Mouse (Mus musculus): Measurements from ENCODE around the gene Lin7a.

DNA sequence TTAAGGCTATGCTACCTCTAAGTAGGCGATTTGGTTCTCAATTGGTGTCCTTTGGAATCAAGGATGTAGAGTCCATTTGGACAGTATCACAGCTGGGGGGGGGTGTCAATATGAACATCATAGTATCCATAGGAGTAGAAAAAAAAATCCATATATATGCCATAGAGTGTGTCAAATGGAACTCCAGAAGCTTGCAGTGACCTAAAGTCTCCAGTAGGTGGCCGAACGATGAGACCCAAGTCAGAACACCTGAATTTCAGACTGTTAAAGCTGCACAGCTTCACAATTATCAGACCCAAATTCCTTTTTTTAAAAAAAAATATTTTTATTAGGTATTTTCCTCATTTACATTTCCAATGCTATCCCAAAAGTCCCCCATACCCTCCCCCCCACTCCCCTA is 3.3 kb downstream of the Lin7a start:
- TF ChIP-seq POLR2A (IDR thresholded peaks at IDR 0.05; ENCODE audit: low read depth, low read length) (no peak), CTCF (IDR thresholded peaks at IDR 0.05; ENCODE audit: borderline replicate concordance, insufficient read depth, low read length) (no peak)

All from embryonic fibroblast, embryonic 13.5 days (primary cell).